In the genomic region with DNA sequence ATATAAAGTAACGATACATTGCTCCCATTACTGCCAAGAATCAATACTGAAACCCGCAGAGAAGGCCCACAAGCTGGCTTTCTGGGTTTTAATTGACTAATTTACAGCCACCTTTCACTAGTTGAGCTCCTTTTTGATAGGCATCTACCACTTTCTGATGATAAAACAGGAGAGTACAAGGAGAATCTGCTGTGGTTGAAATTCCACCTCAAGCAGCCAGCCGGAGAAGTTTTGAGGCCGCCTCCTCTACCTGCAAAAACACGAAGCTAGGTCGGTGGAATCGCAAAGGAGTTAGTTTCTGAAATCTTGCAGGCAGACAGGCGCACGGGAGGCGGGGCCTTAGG, we compare ENCODE assay signal across 7 mouse cellular contexts. TPM values are rescaled to one million over a fixed set of nuclear protein-coding genes. Genes with fewer than 3 reads are reported as not detected.
A peak's percentile ranks its signal among the peaks of the same experiment; 100 is the strongest.
DNase-seq lines count a peak whose midpoint lies in the region; ATAC-seq and TF ChIP-seq lines count a peak whose summit lies in the region.

No protein-coding gene starts in this region.

- H3K9me3 ChIP-seq in lung, embryonic 15.5 days: no peaks in the 10 kb centered on the region
- H3K9me3 ChIP-seq in forebrain, embryonic 10.5 days: no peaks in the 10 kb centered on the region
- H3K9me3 ChIP-seq in limb, embryonic 12.5 days: no peaks in the 10 kb centered on the region

- H3K27ac ChIP-seq in lung, embryonic 15.5 days: peak overlapping the region; percentile 97
- peak overlapping the region; percentile 91 for H3K27ac ChIP-seq in forebrain, embryonic 10.5 days
- H3K27ac ChIP-seq in limb, embryonic 12.5 days: peak overlapping the region; percentile 97
- H3K27ac ChIP-seq in small intestine, adult 2 months (ENCODE audit: insufficient read depth, low read depth, low read length): peak overlapping the region; percentile 82

- no peak for TF ChIP-seq CTCF in small intestine, adult 2 months (IDR thresholded peaks at IDR 0.05; ENCODE audit: extremely low read depth, insufficient read length, insufficient replicate concordance, low read depth, low read length)

- no peak for DNase-seq in lung, postnatal 25 days (ENCODE audit: low spot score)
- DNase-seq in forebrain, embryonic 10.5 days (ENCODE audit: extremely low spot score, low spot score): no peak
- DNase-seq in adrenal gland, postnatal 10 days: no peak
- DNase-seq in gastrocnemius, adult 18-20 months (ENCODE audit: low spot score): no peak

- no peaks in the 10 kb centered on the region for H3K27me3 ChIP-seq in lung, embryonic 15.5 days
- no peaks in the 10 kb centered on the region for H3K27me3 ChIP-seq in forebrain, embryonic 10.5 days (ENCODE audit: poor library complexity, severe bottlenecking)
- no peaks in the 10 kb centered on the region for H3K27me3 ChIP-seq in limb, embryonic 12.5 days
- H3K27me3 ChIP-seq in small intestine, adult 2 months (ENCODE audit: control insufficient read depth, insufficient read depth, low read length): no peaks in the 10 kb centered on the region

- H3K4me3 ChIP-seq in lung, embryonic 15.5 days: peak overlapping the region; percentile 44
- peak overlapping the region; percentile 61 for H3K4me3 ChIP-seq in forebrain, embryonic 10.5 days
- H3K4me3 ChIP-seq in limb, embryonic 12.5 days (replicated peaks): peak overlapping the region; percentile 48
- H3K4me3 ChIP-seq in small intestine, adult 2 months (ENCODE audit: low read depth, low read length): peak overlapping the region; percentile 71

- WGBS in lung, embryonic 15.5 days: 2% methylated on average over 10 of the region's 10 CpGs
- WGBS in forebrain, embryonic 10.5 days: 0% methylated on average over 10 of the region's 10 CpGs
- under 1% methylated on average over 10 of the region's 10 CpGs for whole genome bisulfite sequencing in limb, embryonic 12.5 days
- 1% methylated on average over 10 of the region's 10 CpGs for WGBS in small intestine, adult 2 months

- TF ChIP-seq POLR2A in small intestine, adult 2 months (IDR thresholded peaks at IDR 0.05; ENCODE audit: low read depth, low read length): no peak

- ATAC-seq in lung, embryonic 15.5 days (ENCODE audit: borderline replicate concordance, extremely low read depth, low FRiP score, low TSS enrichment): no peak
- no peak for ATAC-seq in limb, embryonic 12.5 days (ENCODE audit: insufficient number of reproducible peaks, insufficient read depth, low FRiP score, low TSS enrichment, low read depth)

- H3K36me3 ChIP-seq in lung, embryonic 15.5 days: no peaks in the 10 kb centered on the region
- no peaks in the 10 kb centered on the region for H3K36me3 ChIP-seq in forebrain, embryonic 10.5 days (replicated peaks)
- no peaks in the 10 kb centered on the region for H3K36me3 ChIP-seq in limb, embryonic 12.5 days
- no peaks in the 10 kb centered on the region for H3K36me3 ChIP-seq in small intestine, adult 2 months (ENCODE audit: control insufficient read depth, insufficient read depth, low read length)

- peak overlapping the region; percentile 30; the same call in 1 of the 2 replicates for H3K9ac ChIP-seq in lung, embryonic 15.5 days
- H3K9ac ChIP-seq in limb, embryonic 12.5 days (replicated peaks): peak overlapping the region; percentile 51; the same call in 1 of the 2 replicates

- H3K4me1 ChIP-seq in lung, embryonic 15.5 days: peaks cover 29% of the 10 kb centered on the region
- peaks cover 52% of the 10 kb centered on the region for H3K4me1 ChIP-seq in forebrain, embryonic 10.5 days
- peaks cover 25% of the 10 kb centered on the region for H3K4me1 ChIP-seq in limb, embryonic 12.5 days (replicated peaks)
- H3K4me1 ChIP-seq in small intestine, adult 2 months (ENCODE audit: control insufficient read depth, insufficient read depth, insufficient read length, low read length): peaks cover 16% of the 10 kb centered on the region

- H3K4me2 ChIP-seq in lung, embryonic 15.5 days: peak overlapping the region; percentile 62
- H3K4me2 ChIP-seq in limb, embryonic 12.5 days: peak overlapping the region; percentile 85

RNA-seq across cellular contexts. Expression of gene Hist1h1a, which starts 0.3 kb away (rescaled TPM):
- 3.3 and 3.9 TPM in 2 replicates for polyA plus RNA-seq in lung, embryonic 15.5 days (2015; fragmentation: Nextera tagmentation; extraction: Ambion mirVana)
- polyA plus RNA-seq in forebrain, embryonic 10.5 days (2016; fragmentation: Nextera tagmentation; extraction: Ambion mirVana): 2.6 and 3.3 TPM in 2 replicates
- polyA plus RNA-seq in limb, embryonic 12.5 days (2016; fragmentation: Nextera tagmentation; extraction: Ambion mirVana): 6.3 and 7.4 TPM in 2 replicates
- polyA plus RNA-seq in small intestine, adult 2 months (2012; rRNA removed): 0.53 and 0.95 TPM in 2 replicates
- 100 to 1,000 TPM; 231 to 274 TPM for total RNA-seq in adrenal gland, postnatal 10 days (2021)
- under 1 TPM; 0.66 to 0.76 TPM for total RNA-seq in gastrocnemius, adult 18-20 months (2021)

RNA-seq across cellular contexts. Expression of gene Hist1h3a, which starts 1.0 kb away (rescaled TPM):
- 8.3 and 8.5 TPM in 2 replicates for polyA plus RNA-seq in lung, embryonic 15.5 days (2015; fragmentation: Nextera tagmentation; extraction: Ambion mirVana)
- polyA plus RNA-seq in forebrain, embryonic 10.5 days (2016; fragmentation: Nextera tagmentation; extraction: Ambion mirVana): 2.2 and 3.6 TPM in 2 replicates
- 11.9 and 12.8 TPM in 2 replicates for polyA plus RNA-seq in limb, embryonic 12.5 days (2016; fragmentation: Nextera tagmentation; extraction: Ambion mirVana)
- polyA plus RNA-seq in small intestine, adult 2 months (2012; rRNA removed): 32.6 and 42.4 TPM in 2 replicates
- total RNA-seq in adrenal gland, postnatal 10 days (2021): 100 to 1,000 TPM; 258 to 301 TPM
- 1 to 10 TPM; 5.1 to 5.3 TPM for total RNA-seq in gastrocnemius, adult 18-20 months (2021)

RNA-seq across cellular contexts. Expression of gene Hist1h4a, which starts 2.2 kb away (rescaled TPM):
- 0.69 TPM in 1 of 2 replicates, not detected in the other for polyA plus RNA-seq in lung, embryonic 15.5 days (2015; fragmentation: Nextera tagmentation; extraction: Ambion mirVana)
- polyA plus RNA-seq in forebrain, embryonic 10.5 days (2016; fragmentation: Nextera tagmentation; extraction: Ambion mirVana): 0.69 TPM in 1 of 2 replicates, not detected in the other
- 1.2 and 1.4 TPM in 2 replicates for polyA plus RNA-seq in limb, embryonic 12.5 days (2016; fragmentation: Nextera tagmentation; extraction: Ambion mirVana)
- 17.4 and 19.9 TPM in 2 replicates for polyA plus RNA-seq in small intestine, adult 2 months (2012; rRNA removed)
- 100 to 1,000 TPM; 238 to 251 TPM for total RNA-seq in adrenal gland, postnatal 10 days (2021)
- 1 to 10 TPM in 1 of 2 experiments, under 1 TPM in 1; 0.89 to 2.8 TPM for total RNA-seq in gastrocnemius, adult 18-20 months (2021)

RNA-seq across cellular contexts. Expression of gene Hist1h4b, which starts 6.4 kb away (rescaled TPM):
- polyA plus RNA-seq in lung, embryonic 15.5 days (2015; fragmentation: Nextera tagmentation; extraction: Ambion mirVana): 5.8 and 7.5 TPM in 2 replicates
- 2.5 and 4.5 TPM in 2 replicates for polyA plus RNA-seq in forebrain, embryonic 10.5 days (2016; fragmentation: Nextera tagmentation; extraction: Ambion mirVana)
- 9.1 and 10.7 TPM in 2 replicates for polyA plus RNA-seq in limb, embryonic 12.5 days (2016; fragmentation: Nextera tagmentation; extraction: Ambion mirVana)
- 17.0 and 25.9 TPM in 2 replicates for polyA plus RNA-seq in small intestine, adult 2 months (2012; rRNA removed)
- total RNA-seq in adrenal gland, postnatal 10 days (2021): 100 to 1,000 TPM; 282 to 291 TPM
- total RNA-seq in gastrocnemius, adult 18-20 months (2021): 1 to 10 TPM; 1.6 to 1.9 TPM

RNA-seq across cellular contexts. Expression of gene Trim38, which starts 6.5 kb away (rescaled TPM):
- not detected in 2 replicates for polyA plus RNA-seq in lung, embryonic 15.5 days (2015; fragmentation: Nextera tagmentation; extraction: Ambion mirVana)
- 0.10 and 0.12 TPM in 2 replicates for polyA plus RNA-seq in forebrain, embryonic 10.5 days (2016; fragmentation: Nextera tagmentation; extraction: Ambion mirVana)
- polyA plus RNA-seq in limb, embryonic 12.5 days (2016; fragmentation: Nextera tagmentation; extraction: Ambion mirVana): 0.16 TPM in 1 of 2 replicates, not detected in the other
- polyA plus RNA-seq in small intestine, adult 2 months (2012; rRNA removed): 0.90 and 4.5 TPM in 2 replicates
- not detected for total RNA-seq in adrenal gland, postnatal 10 days (2021)
- total RNA-seq in gastrocnemius, adult 18-20 months (2021): not detected
